Mouse (Mus musculus): ENCODE data around the gene Ctc1. TPM values are rescaled to one million over a fixed set of nuclear protein-coding genes. Genes with fewer than 3 reads are reported as not detected.

Gene Ctc1
- total RNA-seq, 2 experiments from 2014 or later = 10.9 to 13.9 TPM

GRCm38 (mm10) chr11:69050748-69051147 is 35.0 kb downstream of the Ctc1 start:
- no peak for DNase-seq

GRCm38 (mm10) chr11:69051771-69052170 is 36.1 kb downstream of the Ctc1 start:
- no peak for DNase-seq

- no peak for DNase-seq
Measured at GRCm38 (mm10) chr11:69052824-69053421, 37.2 kb downstream of the Ctc1 start.

- DNase-seq = no peak
Measured at GRCm38 (mm10) chr11:69053848-69054247, 38.1 kb downstream of the Ctc1 start.

- no peak for DNase-seq
Measured at GRCm38 (mm10) chr11:69058265-69058664, 42.6 kb downstream of the Ctc1 start.

GRCm38 (mm10) chr11:69058729-69059356 is 43.1 kb downstream of the Ctc1 start:
- no peak for DNase-seq

- DNase-seq = peak; percentile 92 to 99
Measured at GRCm38 (mm10) chr11:69059357-69059974, 43.8 kb downstream of the Ctc1 start, which contains the start of gene Borcs6. Gene Borcs6 (plus strand): TSS chr11:69059717.

GRCm38 (mm10) chr11:69059975-69060411 is 44.3 kb downstream of the Ctc1 start:
- DNase-seq = no peak

GRCm38 (mm10) chr11:69060448-69061254 is 44.9 kb downstream of the Ctc1 start:
- DNase-seq = peak; percentile 34 to 61

GRCm38 (mm10) chr11:69061255-69061912 is 45.7 kb downstream of the Ctc1 start:
- peak in 1 of 2 experiments; percentile 52 for DNase-seq

- DNase-seq = peak; percentile 80 to 92
Measured at GRCm38 (mm10) chr11:69062194-69062760, 46.6 kb downstream of the Ctc1 start.

GRCm38 (mm10) chr11:69062761-69063224 is 47.1 kb downstream of the Ctc1 start:
- peak; percentile 94 to 99 for DNase-seq

GRCm38 (mm10) chr11:69063413-69064201 is 47.9 kb downstream of the Ctc1 start:
- DNase-seq = peak; percentile 75 to 91

- DNase-seq = no peak
Measured at GRCm38 (mm10) chr11:69064259-69065133, 48.8 kb downstream of the Ctc1 start.

GRCm38 (mm10) chr11:69065394-69065925 is 49.7 kb downstream of the Ctc1 start:
- no peak for DNase-seq

- peak; percentile 43 to 59 for DNase-seq
Measured at GRCm38 (mm10) chr11:69066163-69066861, 50.6 kb downstream of the Ctc1 start.

- DNase-seq = peak; percentile 92 to 95
Measured at GRCm38 (mm10) chr11:69066956-69067355, 51.2 kb downstream of the Ctc1 start.

- DNase-seq = peak; percentile 74 to 82
Measured at GRCm38 (mm10) chr11:69067601-69068000, 51.9 kb downstream of the Ctc1 start.

- no peak for DNase-seq
Measured at GRCm38 (mm10) chr11:69070093-69070492, 54.4 kb downstream of the Ctc1 start.

All from heart, adult 18-20 months (tissue).